Mouse (Mus musculus): ENCODE results near the gene Gadd45gip1. TPM values are rescaled to one million over a fixed set of nuclear protein-coding genes. Genes with fewer than 3 reads are reported as not detected.

The Gadd45gip1 gene
- polyA plus RNA-seq, 1 experiment: 19.5 TPM

DNA sequence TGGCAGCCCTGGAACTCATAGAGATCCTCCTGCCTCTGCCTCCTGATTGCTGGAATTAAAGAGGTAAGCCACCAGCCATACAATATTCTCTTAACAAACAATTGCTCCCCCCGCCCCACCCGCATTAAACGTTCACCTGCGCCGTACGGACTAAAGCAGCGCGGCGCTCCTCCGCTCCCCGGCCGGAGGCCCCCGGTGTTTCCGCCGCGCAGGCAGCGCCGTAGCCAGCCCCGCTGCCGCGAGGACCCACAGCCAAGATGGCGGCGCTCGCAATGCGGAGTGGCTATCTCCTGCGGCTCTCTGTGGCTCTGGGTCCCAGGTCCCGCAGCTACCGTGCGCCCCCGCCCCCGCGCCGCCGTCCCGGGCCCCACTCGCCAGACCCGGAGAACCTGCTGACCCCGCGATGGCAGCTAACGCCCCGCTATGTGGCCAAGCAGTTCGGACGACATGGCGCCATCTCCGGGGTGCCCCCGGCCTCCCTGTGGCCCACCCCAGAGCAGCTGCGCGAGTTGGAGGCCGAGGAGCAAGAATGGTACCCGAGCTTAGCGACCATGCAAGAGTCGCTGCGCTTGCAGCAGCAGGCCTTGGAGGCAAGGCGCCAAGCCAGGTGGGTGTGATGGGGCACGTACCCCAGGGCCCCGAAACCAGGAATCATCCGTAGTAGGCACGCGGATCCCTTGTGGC, 854 bp downstream of the Gadd45gip1 start:
- H3K4me1 ChIP-seq (ENCODE audit: control insufficient read depth, insufficient read depth, low read length): peaks cover 1% of the 10 kb centered on the region
- H3K9ac ChIP-seq (ENCODE audit: low read depth, poor library complexity, severe bottlenecking): peak overlapping the region; percentile 91
- H3K9me3 ChIP-seq (replicated peaks; ENCODE audit: control insufficient read depth, insufficient read depth, low read length, poor library complexity, severe bottlenecking): no peaks in the 10 kb centered on the region
- peak overlapping the region; percentile 77 for H3K4me3 ChIP-seq (ENCODE audit: low read depth, low read length)
- H3K27ac ChIP-seq (ENCODE audit: insufficient read depth, low read length): peak overlapping the region; percentile 92
- H3K36me3 ChIP-seq (ENCODE audit: control insufficient read depth, insufficient read depth, low read length, poor library complexity, severe bottlenecking): peaks cover 36% of the 10 kb centered on the region
- peak; percentile 47 for TF ChIP-seq POLR2A (IDR thresholded peaks at IDR 0.05; ENCODE audit: insufficient read depth, low read length)
- no peak for TF ChIP-seq EP300 (IDR thresholded peaks at IDR 0.05; ENCODE audit: insufficient read depth, low read depth, low read length)
- TF ChIP-seq CTCF (IDR thresholded peaks at IDR 0.05; ENCODE audit: low read depth, low read length): no peak
- H3K27me3 ChIP-seq (ENCODE audit: control insufficient read depth, insufficient read depth, low read length, poor library complexity, severe bottlenecking): no peaks in the 10 kb centered on the region

DNA sequence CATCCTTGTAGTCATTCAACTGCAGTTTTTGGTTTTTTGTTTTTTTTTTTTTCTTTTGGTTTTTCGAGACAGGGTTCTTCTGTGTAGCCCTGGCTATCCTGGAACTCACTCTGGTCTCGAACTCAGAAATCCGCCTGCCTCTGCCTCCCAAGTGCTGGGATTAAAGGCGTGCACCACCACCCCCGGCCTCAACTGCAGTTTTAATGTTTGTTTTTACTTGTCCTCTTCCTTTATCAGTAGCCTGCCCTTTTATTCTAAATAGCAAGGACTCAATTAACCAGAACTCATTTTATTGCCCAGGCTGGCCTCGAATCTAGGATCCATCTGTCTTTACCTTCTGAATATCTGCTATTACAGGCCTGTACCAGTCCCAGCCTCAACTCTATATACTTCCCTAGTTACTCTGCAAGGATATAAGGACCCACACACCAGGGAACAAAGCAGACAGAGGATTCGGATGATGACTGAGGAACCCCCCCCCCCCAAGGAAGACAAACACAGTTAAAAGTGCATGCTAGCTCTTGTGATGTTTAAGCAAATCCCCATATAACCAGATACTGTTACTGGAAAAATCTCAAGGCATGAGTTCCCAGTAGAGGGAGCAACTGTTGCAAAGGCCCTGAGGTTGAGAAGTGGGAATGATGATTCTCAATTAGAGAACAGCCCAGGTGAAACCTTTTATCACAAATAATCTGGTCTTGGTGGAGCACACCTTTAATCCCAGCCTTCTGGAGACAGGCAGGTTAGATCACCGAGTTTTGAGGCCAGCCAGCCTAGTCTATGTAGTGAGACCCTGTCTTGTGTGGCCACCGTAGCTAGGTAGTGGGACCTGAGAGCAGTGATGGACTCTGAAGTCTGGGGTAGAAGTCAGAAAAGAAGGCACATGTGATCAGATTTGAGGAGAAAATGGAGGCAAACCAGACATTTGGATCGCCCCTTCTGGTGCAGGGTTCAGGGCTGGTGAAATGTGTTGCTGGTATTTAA, 1.7 kb downstream of the Gadd45gip1 start:
- H3K9ac ChIP-seq (ENCODE audit: low read depth, poor library complexity, severe bottlenecking): peak overlapping the region; percentile 91
- peaks cover 44% of the 10 kb centered on the region for H3K36me3 ChIP-seq (ENCODE audit: control insufficient read depth, insufficient read depth, low read length, poor library complexity, severe bottlenecking)
- peaks cover 1% of the 10 kb centered on the region for H3K4me1 ChIP-seq (ENCODE audit: control insufficient read depth, insufficient read depth, low read length)
- peak overlapping the region; percentile 77 for H3K4me3 ChIP-seq (ENCODE audit: low read depth, low read length)
- H3K27me3 ChIP-seq (ENCODE audit: control insufficient read depth, insufficient read depth, low read length, poor library complexity, severe bottlenecking): no peaks in the 10 kb centered on the region
- H3K9me3 ChIP-seq (replicated peaks; ENCODE audit: control insufficient read depth, insufficient read depth, low read length, poor library complexity, severe bottlenecking): no peaks in the 10 kb centered on the region
- TF ChIP-seq EP300 (IDR thresholded peaks at IDR 0.05; ENCODE audit: insufficient read depth, low read depth, low read length) (no peak), POLR2A (IDR thresholded peaks at IDR 0.05; ENCODE audit: insufficient read depth, low read length) (no peak), CTCF (IDR thresholded peaks at IDR 0.05; ENCODE audit: low read depth, low read length) (no peak)
- peak overlapping the region; percentile 70 for H3K27ac ChIP-seq (ENCODE audit: insufficient read depth, low read length)

DNA sequence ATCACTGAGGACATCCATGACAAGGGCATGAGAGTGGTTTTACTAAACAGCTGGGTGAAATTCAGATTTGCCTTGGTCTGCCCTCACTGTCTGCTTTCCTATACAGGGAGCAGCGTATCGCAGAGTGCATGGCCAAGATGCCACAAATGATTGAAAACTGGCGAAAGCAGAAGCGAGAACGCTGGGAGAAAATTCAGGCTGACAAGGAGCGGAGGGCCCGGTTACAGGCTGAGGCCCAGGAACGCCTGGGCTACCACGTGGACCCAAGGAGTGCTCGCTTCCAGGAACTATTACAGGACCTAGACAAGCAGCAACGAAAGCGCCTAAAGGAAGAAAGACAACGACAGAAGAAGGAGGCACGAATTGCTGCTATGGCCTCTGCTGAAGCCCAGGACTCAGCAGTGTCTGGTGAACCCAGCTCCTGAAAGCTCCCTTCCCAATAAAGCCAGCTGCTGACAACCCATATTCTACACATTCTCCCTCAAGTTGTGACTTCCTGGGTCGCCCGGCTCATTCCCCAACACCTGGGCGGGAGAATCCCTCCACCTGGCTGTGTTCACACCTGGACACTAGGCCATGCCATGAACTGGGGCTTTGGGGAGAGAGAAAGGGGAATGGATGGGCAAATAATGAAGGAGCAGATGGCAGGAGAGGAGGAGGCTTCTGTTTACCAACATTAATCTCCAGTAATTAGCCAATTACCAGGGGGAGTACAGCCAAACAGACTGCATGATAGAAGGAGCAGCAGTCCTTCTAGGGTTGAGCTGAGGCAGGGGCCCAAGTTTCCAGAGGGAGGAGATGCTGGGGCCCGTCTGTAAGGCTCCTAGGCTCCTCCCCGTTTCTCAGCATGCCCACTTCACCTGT, 2.9 kb downstream of the Gadd45gip1 start:
- TF ChIP-seq POLR2A (IDR thresholded peaks at IDR 0.05; ENCODE audit: insufficient read depth, low read length) (no peak), EP300 (IDR thresholded peaks at IDR 0.05; ENCODE audit: insufficient read depth, low read depth, low read length) (no peak), CTCF (IDR thresholded peaks at IDR 0.05; ENCODE audit: low read depth, low read length) (no peak)
- H3K9me3 ChIP-seq (replicated peaks; ENCODE audit: control insufficient read depth, insufficient read depth, low read length, poor library complexity, severe bottlenecking): no peaks in the 10 kb centered on the region
- H3K36me3 ChIP-seq (ENCODE audit: control insufficient read depth, insufficient read depth, low read length, poor library complexity, severe bottlenecking): peaks cover 50% of the 10 kb centered on the region
- H3K27me3 ChIP-seq (ENCODE audit: control insufficient read depth, insufficient read depth, low read length, poor library complexity, severe bottlenecking): no peaks in the 10 kb centered on the region
- no peak overlapping the region for H3K4me3 ChIP-seq (ENCODE audit: low read depth, low read length)
- H3K4me1 ChIP-seq (ENCODE audit: control insufficient read depth, insufficient read depth, low read length): peaks cover 1% of the 10 kb centered on the region
- H3K27ac ChIP-seq (ENCODE audit: insufficient read depth, low read length): no peak overlapping the region
- no peak overlapping the region for H3K9ac ChIP-seq (ENCODE audit: low read depth, poor library complexity, severe bottlenecking)

DNA sequence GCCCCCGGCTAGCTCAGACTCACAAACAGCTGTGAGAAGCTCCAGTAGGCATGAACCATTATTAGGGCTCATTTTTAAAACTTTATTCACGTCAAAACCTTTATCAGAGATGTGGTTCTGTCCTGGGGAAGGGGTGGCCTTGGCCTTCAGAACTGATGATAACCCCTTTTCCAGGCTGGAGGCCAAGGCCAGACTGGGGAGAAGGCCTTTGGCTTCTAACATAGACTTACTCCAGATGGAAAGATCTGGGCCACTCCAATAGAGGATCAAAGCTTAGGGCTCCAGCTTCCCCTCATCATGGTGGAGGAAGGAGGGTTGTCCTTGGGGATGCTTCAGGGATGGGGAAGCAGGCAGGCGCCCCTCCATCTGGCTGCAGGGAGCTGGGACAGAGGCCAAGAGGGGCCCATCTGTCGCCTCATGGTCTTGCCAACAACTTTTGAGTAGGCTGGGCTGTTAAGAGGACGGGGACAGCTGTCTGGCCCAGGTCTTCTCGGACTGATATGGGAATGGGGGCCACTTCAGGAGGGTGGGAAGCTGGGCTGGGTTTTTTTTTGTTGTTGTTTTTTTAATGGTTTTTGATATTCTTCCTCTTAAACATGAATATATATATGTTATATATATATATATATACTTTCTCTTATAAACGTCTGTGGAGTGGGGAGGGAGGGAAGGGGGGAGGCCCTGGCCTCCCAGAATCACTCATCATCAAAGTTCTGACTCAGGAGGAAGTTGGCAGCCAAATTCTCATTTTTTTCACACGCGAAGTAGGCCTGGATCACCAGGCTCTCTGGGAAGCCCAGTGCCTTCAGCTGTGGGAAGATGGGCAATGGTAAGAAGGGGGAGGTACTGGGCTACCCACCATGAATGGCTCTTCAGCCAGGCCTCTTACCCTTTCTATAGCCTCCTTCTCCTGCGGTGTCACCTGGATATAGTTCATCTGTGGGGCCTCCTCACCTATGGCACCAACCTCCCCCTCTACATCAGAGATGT, 3.8 kb downstream of the Gadd45gip1 start:
- Histone ChIP-seq H3K9ac (ENCODE audit: low read depth, poor library complexity, severe bottlenecking) (no peak overlapping the region), H3K4me1 (ENCODE audit: control insufficient read depth, insufficient read depth, low read length) (peaks cover 1% of the 10 kb centered on the region), H3K36me3 (ENCODE audit: control insufficient read depth, insufficient read depth, low read length, poor library complexity, severe bottlenecking) (peaks cover 50% of the 10 kb centered on the region), H3K27me3 (ENCODE audit: control insufficient read depth, insufficient read depth, low read length, poor library complexity, severe bottlenecking) (no peaks in the 10 kb centered on the region), H3K4me3 (ENCODE audit: low read depth, low read length) (no peak overlapping the region), H3K27ac (ENCODE audit: insufficient read depth, low read length) (no peak overlapping the region), H3K9me3 (replicated peaks; ENCODE audit: control insufficient read depth, insufficient read depth, low read length, poor library complexity, severe bottlenecking) (no peaks in the 10 kb centered on the region)
- no peak for TF ChIP-seq POLR2A (IDR thresholded peaks at IDR 0.05; ENCODE audit: insufficient read depth, low read length)
- TF ChIP-seq EP300 (IDR thresholded peaks at IDR 0.05; ENCODE audit: insufficient read depth, low read depth, low read length): no peak

Data from ES-Bruce4 (cell line).